Mouse (Mus musculus): ENCODE results near the gene Tmem132b. TPM values are rescaled to one million over a fixed set of nuclear protein-coding genes. Genes with fewer than 3 reads are reported as not detected.

Tmem132b gene
- polyA plus RNA-seq, 1 experiment from 2014 or later: 0.03 TPM

GRCm38 (mm10) chr5:125495655-125496054, 35.9 kb upstream of the Tmem132b start:
- Histone ChIP-seq H3K9me3 (no peaks in the 10 kb centered on the region), H3K9ac (no peak overlapping the region)
- 79% methylated on average over 10 of the region's 10 CpGs for WGBS

DNA sequence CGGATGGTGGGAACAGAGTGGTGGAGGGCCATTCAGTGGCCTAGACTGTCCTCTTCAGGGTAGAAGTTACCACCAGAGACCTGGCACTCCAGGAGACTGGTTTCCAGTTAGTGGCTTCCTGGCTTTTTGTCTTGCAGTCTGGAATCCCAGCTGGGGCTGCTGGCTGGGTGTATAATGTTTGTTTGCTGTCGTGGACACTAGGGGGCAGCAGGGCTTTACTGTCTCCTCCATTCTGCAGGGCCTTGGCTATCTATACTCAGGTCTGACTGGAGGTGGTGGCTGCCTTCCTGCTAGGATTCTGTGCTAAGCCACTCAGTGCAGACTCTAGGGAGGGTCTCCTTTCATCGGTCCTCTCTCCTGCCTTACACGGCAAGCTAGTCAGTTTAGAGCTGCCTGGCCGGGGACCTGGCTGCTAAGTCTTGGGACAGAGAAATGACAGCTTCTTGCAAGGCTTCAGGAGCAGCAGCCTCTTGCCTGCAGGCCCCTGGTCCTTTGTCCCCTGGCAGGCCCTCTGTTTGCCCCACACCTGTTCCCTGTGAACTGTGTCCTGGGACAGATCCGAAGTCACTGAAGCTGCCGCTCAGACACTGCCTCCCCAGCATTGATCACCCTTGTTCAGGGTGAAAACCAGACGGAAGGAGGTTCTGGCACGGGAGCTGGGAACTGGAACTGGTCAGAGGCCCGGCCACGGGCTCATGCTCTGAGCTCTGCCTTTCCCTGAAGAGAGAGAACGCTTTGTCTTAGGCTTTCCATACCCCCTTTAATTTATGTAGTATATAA, 33.6 kb upstream of the Tmem132b start:
- no peak for ATAC-seq (ENCODE audit: extremely low read depth, insufficient number of reproducible peaks, low FRiP score, low TSS enrichment)
- H3K36me3 ChIP-seq: peaks cover 23% of the 10 kb centered on the region
- WGBS: 64% methylated on average over 12 of the region's 12 CpGs
- H3K4me2 ChIP-seq: no peak overlapping the region
- H3K9ac ChIP-seq: no peak overlapping the region
- H3K9me3 ChIP-seq: no peaks in the 10 kb centered on the region
- H3K27ac ChIP-seq (replicated peaks): no peak overlapping the region
- no peak overlapping the region for H3K4me3 ChIP-seq
- no peaks in the 10 kb centered on the region for H3K27me3 ChIP-seq (replicated peaks)
- H3K4me1 ChIP-seq: no peaks in the 10 kb centered on the region

More at GRCm38 (mm10) chr5:125495655-125496054, 35.9 kb upstream of the Tmem132b start:
- Histone ChIP-seq H3K36me3 (peaks cover 38% of the 10 kb centered on the region), H3K27ac (replicated peaks) (no peak overlapping the region), H3K27me3 (replicated peaks) (no peaks in the 10 kb centered on the region), H3K4me2 (no peak overlapping the region), H3K4me3 (no peak overlapping the region), H3K4me1 (no peaks in the 10 kb centered on the region)
- no peak for ATAC-seq (ENCODE audit: extremely low read depth, insufficient number of reproducible peaks, low FRiP score, low TSS enrichment)

GRCm38 (mm10) chr5:125501505-125501904, 30.1 kb upstream of the Tmem132b start:
- Histone ChIP-seq H3K27me3 (replicated peaks) (no peaks in the 10 kb centered on the region), H3K4me3 (no peak overlapping the region), H3K9me3 (no peaks in the 10 kb centered on the region), H3K9ac (no peak overlapping the region), H3K4me2 (no peak overlapping the region), H3K4me1 (no peaks in the 10 kb centered on the region), H3K27ac (replicated peaks) (no peak overlapping the region), H3K36me3 (peaks cover 22% of the 10 kb centered on the region)
- 86% methylated on average over 6 of the region's 6 CpGs for WGBS
- no peak for ATAC-seq (ENCODE audit: extremely low read depth, insufficient number of reproducible peaks, low FRiP score, low TSS enrichment)

DNA sequence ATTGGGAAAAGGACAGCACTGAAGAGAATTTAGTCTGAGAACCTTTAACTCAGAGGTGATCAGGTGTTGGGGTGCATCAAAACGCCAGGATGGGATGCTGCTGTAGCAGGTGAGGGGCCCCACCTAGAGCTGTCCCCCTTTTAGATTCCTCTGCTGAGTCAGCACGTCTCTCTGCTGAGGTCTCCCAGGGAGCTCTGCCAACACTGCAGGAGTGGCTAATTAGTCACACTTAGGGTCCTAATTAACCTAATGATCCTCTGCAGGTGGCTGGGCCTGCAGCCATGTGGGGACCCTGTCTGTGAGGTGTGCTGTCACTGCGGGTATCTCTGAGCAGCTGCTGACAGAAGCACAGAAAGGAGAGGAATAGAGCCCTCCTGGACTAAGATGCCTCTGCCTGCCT, 29.4 kb upstream of the Tmem132b start:
- 48% methylated on average over 3 of the region's 3 CpGs for WGBS
- Histone ChIP-seq H3K27ac (replicated peaks) (no peak overlapping the region), H3K36me3 (peaks cover 26% of the 10 kb centered on the region), H3K4me1 (no peaks in the 10 kb centered on the region), H3K4me3 (no peak overlapping the region), H3K9me3 (no peaks in the 10 kb centered on the region), H3K27me3 (replicated peaks) (no peaks in the 10 kb centered on the region), H3K9ac (no peak overlapping the region), H3K4me2 (no peak overlapping the region)
- ATAC-seq (ENCODE audit: extremely low read depth, insufficient number of reproducible peaks, low FRiP score, low TSS enrichment): no peak

DNA sequence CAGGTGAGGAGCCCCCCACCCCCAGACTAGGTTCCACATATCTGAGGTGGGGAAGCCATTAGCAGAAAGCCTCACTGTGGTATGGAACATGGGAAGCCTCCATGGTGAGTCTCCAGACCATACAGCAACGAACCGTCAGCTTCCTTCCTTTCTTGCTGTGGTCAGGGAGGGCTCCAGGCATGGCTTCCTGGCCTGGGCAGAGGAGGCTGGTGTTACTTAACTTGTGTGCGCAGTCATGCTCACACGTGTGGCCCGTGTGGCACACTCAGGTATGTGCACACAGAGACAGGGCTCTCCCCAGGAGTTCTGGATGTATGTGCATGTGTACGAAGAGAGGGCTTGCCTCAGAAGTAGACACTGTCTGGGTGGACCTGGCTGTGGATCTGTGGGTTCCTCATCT, 27.9 kb upstream of the Tmem132b start:
- Histone ChIP-seq H3K36me3 (peaks cover 32% of the 10 kb centered on the region), H3K9ac (no peak overlapping the region)

GRCm38 (mm10) chr5:125504692-125505091, 26.9 kb upstream of the Tmem132b start:
- Histone ChIP-seq H3K27ac (replicated peaks) (no peak overlapping the region), H3K36me3 (peaks cover 41% of the 10 kb centered on the region), H3K4me1 (no peaks in the 10 kb centered on the region), H3K4me2 (no peak overlapping the region), H3K9me3 (no peaks in the 10 kb centered on the region), H3K27me3 (replicated peaks) (no peaks in the 10 kb centered on the region), H3K4me3 (no peak overlapping the region), H3K9ac (no peak overlapping the region)
- no peak for ATAC-seq (ENCODE audit: extremely low read depth, insufficient number of reproducible peaks, low FRiP score, low TSS enrichment)
- WGBS: 75% methylated on average over 11 of the region's 11 CpGs

More for the DNA sequence above, 27.9 kb upstream of the Tmem132b start:
- Histone ChIP-seq H3K4me3 (no peak overlapping the region), H3K9me3 (no peaks in the 10 kb centered on the region), H3K27me3 (replicated peaks) (no peaks in the 10 kb centered on the region), H3K27ac (replicated peaks) (no peak overlapping the region), H3K4me2 (no peak overlapping the region), H3K4me1 (no peaks in the 10 kb centered on the region)
- WGBS: 90% methylated on average over 6 of the region's 6 CpGs
- ATAC-seq (ENCODE audit: extremely low read depth, insufficient number of reproducible peaks, low FRiP score, low TSS enrichment): no peak

DNA sequence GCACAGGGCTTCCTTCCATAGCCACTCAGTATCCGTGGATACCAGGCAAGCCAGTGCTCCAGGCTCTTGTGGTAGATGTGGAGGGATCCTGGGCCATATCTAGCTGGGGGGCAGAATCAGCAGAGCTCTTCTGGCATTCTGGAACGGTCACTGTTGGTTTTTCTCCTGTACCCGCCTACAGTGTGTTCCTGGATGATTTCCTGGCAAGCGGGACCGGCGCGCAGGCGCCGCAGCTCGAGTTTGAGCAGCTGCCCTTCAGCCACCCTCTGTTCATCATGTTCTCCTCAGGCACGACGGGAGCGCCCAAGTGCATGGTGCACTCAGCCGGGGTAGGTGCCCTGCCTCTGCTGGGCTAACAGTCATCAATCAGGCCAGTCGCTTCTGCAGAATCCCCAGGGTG, 25.6 kb upstream of the Tmem132b start:
- H3K9ac ChIP-seq: no peak overlapping the region
- no peak for ATAC-seq (ENCODE audit: extremely low read depth, insufficient number of reproducible peaks, low FRiP score, low TSS enrichment)
- no peak overlapping the region for H3K4me2 ChIP-seq
- no peak overlapping the region for H3K27ac ChIP-seq (replicated peaks)
- H3K4me3 ChIP-seq: no peak overlapping the region
- no peaks in the 10 kb centered on the region for H3K9me3 ChIP-seq
- H3K36me3 ChIP-seq: peaks cover 47% of the 10 kb centered on the region
- 77% methylated on average over 15 of the region's 15 CpGs for WGBS
- H3K4me1 ChIP-seq: no peaks in the 10 kb centered on the region
- H3K27me3 ChIP-seq (replicated peaks): no peaks in the 10 kb centered on the region

- WGBS: 85% methylated on average over 9 of the region's 9 CpGs
- ATAC-seq (ENCODE audit: extremely low read depth, insufficient number of reproducible peaks, low FRiP score, low TSS enrichment): no peak
Observed at GRCm38 (mm10) chr5:125507582-125507981, 24.0 kb upstream of the Tmem132b start.

GRCm38 (mm10) chr5:125508006-125508405, 23.6 kb upstream of the Tmem132b start:
- 86% methylated on average over 10 of the region's 10 CpGs for whole genome bisulfite sequencing
- no peak for ATAC-seq (ENCODE audit: extremely low read depth, insufficient number of reproducible peaks, low FRiP score, low TSS enrichment)

More at GRCm38 (mm10) chr5:125507582-125507981, 24.0 kb upstream of the Tmem132b start:
- H3K4me1 ChIP-seq: no peaks in the 10 kb centered on the region
- no peaks in the 10 kb centered on the region for H3K9me3 ChIP-seq
- no peak overlapping the region for H3K4me2 ChIP-seq
- H3K36me3 ChIP-seq: peaks cover 63% of the 10 kb centered on the region
- H3K27ac ChIP-seq (replicated peaks): no peak overlapping the region
- H3K9ac ChIP-seq: no peak overlapping the region
- no peak overlapping the region for H3K4me3 ChIP-seq
- no peaks in the 10 kb centered on the region for H3K27me3 ChIP-seq (replicated peaks)

GRCm38 (mm10) chr5:125509541-125509940, 22.0 kb upstream of the Tmem132b start:
- no peak overlapping the region for H3K4me3 ChIP-seq
- H3K9me3 ChIP-seq: no peaks in the 10 kb centered on the region
- H3K36me3 ChIP-seq: peaks cover 71% of the 10 kb centered on the region
- 45% methylated on average over 5 of the region's 5 CpGs for WGBS
- H3K27me3 ChIP-seq (replicated peaks): no peaks in the 10 kb centered on the region
- no peak overlapping the region for H3K9ac ChIP-seq
- H3K27ac ChIP-seq (replicated peaks): no peak overlapping the region
- no peaks in the 10 kb centered on the region for H3K4me1 ChIP-seq
- ATAC-seq (ENCODE audit: extremely low read depth, insufficient number of reproducible peaks, low FRiP score, low TSS enrichment): no peak
- no peak overlapping the region for H3K4me2 ChIP-seq

More at GRCm38 (mm10) chr5:125508006-125508405, 23.6 kb upstream of the Tmem132b start:
- H3K27ac ChIP-seq (replicated peaks): no peak overlapping the region
- H3K9me3 ChIP-seq: no peaks in the 10 kb centered on the region
- no peak overlapping the region for H3K4me3 ChIP-seq
- H3K27me3 ChIP-seq (replicated peaks): no peaks in the 10 kb centered on the region
- H3K36me3 ChIP-seq: peaks cover 68% of the 10 kb centered on the region
- no peak overlapping the region for H3K9ac ChIP-seq
- H3K4me2 ChIP-seq: no peak overlapping the region
- no peaks in the 10 kb centered on the region for H3K4me1 ChIP-seq

GRCm38 (mm10) chr5:125515006-125515405, 16.6 kb upstream of the Tmem132b start:
- 87% methylated on average over 12 of the region's 12 CpGs for WGBS
- Histone ChIP-seq H3K9me3 (no peaks in the 10 kb centered on the region), H3K27me3 (replicated peaks) (no peaks in the 10 kb centered on the region), H3K4me3 (no peak overlapping the region), H3K27ac (replicated peaks) (no peak overlapping the region), H3K4me1 (peaks cover 26% of the 10 kb centered on the region), H3K4me2 (no peak overlapping the region), H3K36me3 (peaks cover 65% of the 10 kb centered on the region), H3K9ac (no peak overlapping the region)
- ATAC-seq (ENCODE audit: extremely low read depth, insufficient number of reproducible peaks, low FRiP score, low TSS enrichment): no peak

DNA sequence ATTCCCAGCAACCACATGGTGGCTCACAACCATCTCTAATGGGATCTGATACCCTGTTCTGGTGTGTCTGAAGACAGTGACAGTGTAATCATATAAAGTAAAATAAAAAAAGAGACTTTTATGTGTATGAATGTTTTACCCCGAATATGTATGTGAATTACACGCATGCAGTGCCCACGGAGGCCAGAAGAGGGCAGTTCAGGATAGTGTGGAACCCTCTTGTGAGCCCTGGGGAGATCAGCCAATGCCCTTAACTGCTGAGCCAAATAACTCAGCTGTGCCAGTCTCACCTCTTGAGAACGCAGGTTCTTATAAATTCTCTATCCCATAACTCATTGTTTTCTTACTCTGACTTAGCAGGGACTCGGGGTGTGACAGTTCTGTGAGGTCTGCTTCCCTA, 12.9 kb upstream of the Tmem132b start:
- Histone ChIP-seq H3K9me3 (no peaks in the 10 kb centered on the region), H3K27ac (replicated peaks) (no peak overlapping the region), H3K4me3 (no peak overlapping the region), H3K9ac (no peak overlapping the region), H3K4me1 (peaks cover 30% of the 10 kb centered on the region), H3K27me3 (replicated peaks) (no peaks in the 10 kb centered on the region), H3K36me3 (peaks cover 30% of the 10 kb centered on the region), H3K4me2 (no peak overlapping the region)
- 67% methylated on average over 5 of the region's 5 CpGs for WGBS
- no peak for ATAC-seq (ENCODE audit: extremely low read depth, insufficient number of reproducible peaks, low FRiP score, low TSS enrichment)
